Mouse (Mus musculus) frontal cortex, adult (tissue): ENCODE data around the gene Haus7.
"Not testable (repeated sequence)": the region's sequence is repeated elsewhere in the genome, so short reads cannot be mapped to it uniquely, and the experiment has no call there.

Experiments
- ATAC-seq: cut with Nextera tagmentation; 2 replicates; pipeline ENCODE4 v1.9.2; 2017; ENCODE audit warnings: mild to moderate bottlenecking, moderate library complexity, mixed read lengths; ENCODE audit not compliant: low TSS enrichment

Haus7 gene

GRCm38 (mm10) chrX:73467446-73468241, 8.8 kb upstream of the Haus7 start:
- no peak for ATAC-seq

DNA sequence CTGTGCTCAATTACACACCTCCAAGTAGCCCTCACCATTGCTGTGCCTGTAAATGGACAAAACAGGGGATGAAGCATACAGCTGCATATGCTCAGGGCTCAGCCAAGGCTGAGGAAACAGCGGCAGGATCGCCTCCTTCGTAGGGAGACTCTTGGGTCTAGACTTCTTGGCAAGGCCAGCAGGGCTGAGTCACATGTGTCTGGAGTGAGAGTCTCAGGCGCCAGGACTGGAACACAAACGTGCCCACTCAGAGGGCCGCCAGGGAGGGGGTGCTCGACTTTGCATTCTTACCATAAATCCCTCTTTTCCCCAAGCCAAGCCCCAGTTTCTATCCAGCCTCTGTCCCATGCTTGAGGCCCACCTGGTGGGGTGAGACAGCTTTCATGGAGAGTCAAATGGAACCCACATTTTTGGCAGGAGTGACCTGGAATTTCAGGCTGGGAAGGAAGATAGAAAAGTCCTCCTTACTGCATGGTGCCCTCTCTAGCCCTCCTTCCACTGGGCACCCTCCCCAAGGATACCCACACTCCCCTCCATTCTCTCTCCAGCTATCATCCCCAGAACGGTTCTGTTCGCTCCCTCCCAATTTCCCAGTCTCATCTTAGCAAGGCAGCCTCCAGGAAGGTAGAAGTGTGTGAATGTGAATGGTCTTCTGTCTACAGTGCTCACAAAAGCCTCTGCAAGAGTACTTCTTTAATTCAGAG, 6.8 kb upstream of the Haus7 start:
- ATAC-seq, result peak; percentile 79

DNA sequence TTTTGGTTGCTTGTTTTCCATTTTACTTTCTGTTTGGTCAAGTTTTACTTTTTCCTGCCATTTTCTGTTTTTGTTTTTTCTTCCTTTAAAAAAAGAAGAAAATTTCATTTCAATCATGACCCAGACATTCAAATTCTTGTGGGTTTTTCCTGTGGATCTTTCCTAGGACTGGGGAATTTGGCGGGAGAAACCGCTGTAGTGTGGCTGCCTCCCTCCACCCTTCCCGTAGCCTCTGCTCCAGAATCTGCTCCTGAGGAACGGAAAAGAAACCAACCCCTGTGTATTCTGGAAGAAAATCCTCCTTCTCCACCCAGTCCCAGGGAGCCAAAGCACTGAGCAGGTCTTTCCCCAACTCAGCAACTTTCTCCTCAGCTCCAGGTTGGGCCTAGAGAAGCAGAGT, 1.9 kb upstream of the Haus7 start:
- ATAC-seq, result no peak

DNA sequence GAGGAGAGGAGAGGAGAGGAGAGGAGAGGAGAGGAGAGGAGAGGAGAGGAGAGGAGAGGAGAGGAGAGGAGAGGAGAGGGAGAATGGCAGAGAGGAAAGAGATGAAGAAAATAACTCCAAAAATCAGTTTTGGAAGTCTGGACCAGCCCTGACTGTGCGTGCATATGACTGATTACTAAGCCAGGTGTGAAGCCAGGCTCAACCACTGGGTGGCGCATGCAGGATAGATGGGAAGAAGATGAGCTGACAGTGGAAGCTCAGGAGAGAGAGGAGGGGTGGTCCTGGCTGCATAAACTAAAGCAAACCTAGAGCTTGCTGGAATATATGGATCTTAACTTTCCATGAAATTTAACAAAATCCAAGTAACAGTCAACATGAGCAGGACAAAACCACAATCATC, 6.9 kb downstream of the Haus7 start:
- peak; percentile 83 for ATAC-seq

- peak; percentile 70 for ATAC-seq
These were observed 17.4 kb downstream of the Haus7 start for GRCm38 (mm10) chrX:73441428-73441827.

- no peak for ATAC-seq
These were observed 23.6 kb downstream of the Haus7 start, which contains the start of gene Trex2 for GRCm38 (mm10) chrX:73435252-73435651. TSS of gene Trex2 (minus strand) at chrX:73435344.

GRCm38 (mm10) chrX:73432850-73433249, 26.0 kb downstream of the Haus7 start:
- ATAC-seq, result no peak

DNA sequence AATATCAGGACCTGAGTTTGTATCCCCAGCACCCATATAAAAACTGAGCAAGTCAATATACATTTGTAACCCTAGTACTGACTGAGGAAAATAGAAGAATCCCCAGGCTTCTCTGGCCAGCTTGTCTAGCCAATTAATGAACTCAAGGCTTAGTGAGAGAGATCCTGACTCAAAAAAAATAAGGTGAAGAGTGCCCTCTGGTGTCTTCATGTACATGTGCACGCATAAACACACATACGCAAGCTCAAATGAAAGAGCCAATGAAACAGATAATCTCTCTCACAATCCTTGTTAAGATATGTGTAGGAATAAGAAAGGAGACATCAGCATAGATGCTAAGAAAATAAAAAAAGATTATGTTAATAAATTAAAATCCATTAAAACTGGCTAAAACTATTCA, 28.8 kb downstream of the Haus7 start:
- ATAC-seq, result peak; percentile 55; the same call in 1 of the 2 replicates

GRCm38 (mm10) chrX:73412767-73413166, 46.1 kb downstream of the Haus7 start:
- no peak for ATAC-seq

DNA sequence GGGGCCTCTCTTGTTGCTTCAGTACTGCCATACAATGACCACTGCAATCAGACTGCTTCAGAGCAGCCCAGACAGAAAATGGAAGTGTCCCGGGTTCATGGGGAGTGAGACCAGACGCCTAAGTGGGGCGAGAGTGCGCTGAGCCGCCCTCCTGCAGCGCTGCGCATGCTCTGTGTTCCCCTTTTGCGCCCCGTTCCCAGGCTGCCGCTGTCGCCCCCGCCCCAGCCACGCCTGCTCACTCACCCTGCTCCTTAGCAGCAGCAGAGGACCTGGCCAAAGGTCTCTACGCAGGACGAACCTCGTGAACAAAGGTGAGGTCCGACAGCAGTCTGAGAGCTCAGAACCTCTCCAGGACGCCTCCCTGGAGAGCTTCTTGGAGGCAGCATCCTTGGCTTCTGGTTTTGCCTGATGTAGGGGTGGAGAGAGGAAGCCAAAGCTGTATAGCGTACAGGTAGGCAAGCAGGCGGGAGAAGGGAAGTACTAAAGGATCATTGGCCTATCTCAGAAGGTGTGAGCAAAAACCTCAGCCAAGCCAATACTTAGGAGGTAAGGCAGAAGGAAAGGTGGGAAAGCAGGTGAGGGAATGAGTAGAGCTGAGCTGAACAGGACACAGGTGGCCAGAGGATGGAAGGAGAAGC, 47.8 kb downstream of the Haus7 start, which contains the start of gene Zfp92:
TSS of gene Zfp92 (plus strand) at position 217 of the 638 bp plus-strand sequence.
- ATAC-seq, result peak; percentile 88

GRCm38 (mm10) chrX:73401616-73402015, 57.2 kb downstream of the Haus7 start:
- no peak for ATAC-seq

DNA sequence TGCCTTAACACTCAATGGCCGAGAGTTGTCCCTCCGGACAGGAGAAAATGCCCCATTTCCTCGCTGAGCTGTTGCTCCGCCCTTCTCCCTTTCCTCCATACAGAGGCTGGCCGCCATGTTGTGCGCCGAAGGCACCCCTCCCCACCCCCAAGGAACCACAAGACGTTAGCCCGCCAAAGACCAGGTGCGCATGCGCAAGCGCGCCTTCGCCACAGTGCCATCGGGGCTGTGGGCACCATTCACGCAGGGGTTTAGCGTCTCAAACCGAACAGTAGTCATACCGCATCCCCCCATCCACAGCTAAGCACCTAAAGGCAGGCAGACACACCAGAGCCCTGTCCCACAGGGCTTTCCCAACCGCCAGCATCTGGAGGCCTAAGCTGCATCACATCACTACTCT, 57.9 kb downstream of the Haus7 start:
- no peak for ATAC-seq

GRCm38 (mm10) chrX:73398636-73399035, 60.2 kb downstream of the Haus7 start, which contains the start of gene Gm18336:
TSS of gene Gm18336 (minus strand) at chrX:73398736.
- not testable (repeated sequence) for ATAC-seq

GRCm38 (mm10) chrX:73396446-73396845, 62.4 kb downstream of the Haus7 start:
- no peak for ATAC-seq

- no peak for ATAC-seq
These were observed 67.4 kb downstream of the Haus7 start for GRCm38 (mm10) chrX:73391481-73391880.
